Mouse (Mus musculus) layer of hippocampus, adult 9-10 months (tissue): Measurements from ENCODE around the gene Elavl3.

ENCODE experiments used
- DNase-seq: peaks from one replicate; pipeline ENCODE4 v3.0.0; 2022; ENCODE audit warnings: low spot score

Gene Elavl3

DNA sequence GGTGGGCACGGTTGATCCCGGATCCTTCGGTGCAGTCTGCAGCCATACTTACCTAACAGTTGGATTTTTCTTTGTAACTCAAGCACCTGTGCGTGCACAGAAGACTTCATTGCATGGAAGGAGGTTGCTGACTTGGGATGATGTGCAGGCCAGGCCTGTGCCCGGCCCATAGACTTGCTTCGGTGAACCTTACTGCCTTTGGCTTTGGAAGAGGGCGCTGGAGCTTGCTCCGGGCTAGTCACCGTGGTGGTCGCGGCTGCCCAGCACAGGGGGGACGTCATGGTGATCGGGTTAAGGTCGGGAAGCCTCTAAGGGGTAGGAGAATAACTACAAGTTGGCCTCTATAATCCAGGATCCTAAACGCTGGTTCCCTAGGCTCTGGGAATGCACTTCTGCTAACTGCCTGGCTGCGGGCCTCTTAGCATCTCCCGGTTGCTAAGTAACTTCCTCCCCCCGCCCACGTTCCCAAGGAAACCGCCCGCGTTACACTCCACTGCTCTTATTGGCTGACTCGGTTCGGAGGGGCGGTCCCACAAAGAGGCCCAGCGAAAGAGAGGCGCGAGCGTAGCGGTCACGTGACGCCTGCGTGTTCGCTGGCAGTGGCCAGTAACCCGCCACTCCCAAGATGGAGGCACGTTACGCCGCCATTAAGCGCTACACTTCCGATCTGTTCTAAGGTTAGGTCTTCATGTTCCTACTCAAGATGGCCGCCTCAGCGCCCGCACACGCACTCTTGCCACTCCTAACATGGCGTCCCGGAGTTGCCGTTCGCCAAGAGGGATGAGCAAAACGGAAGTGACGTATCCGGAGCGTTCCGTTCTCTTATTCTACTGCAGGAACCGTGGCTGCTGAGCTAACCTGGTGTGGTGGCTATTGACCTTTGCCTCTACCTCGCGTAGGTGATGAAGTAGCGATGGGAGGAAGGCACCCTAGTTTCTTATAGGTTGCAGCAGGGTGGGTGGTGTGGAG is 49.3 kb downstream of the Elavl3 start, which contains the start of the genes Ccdc151 and Prkcsh:
TSS of gene Ccdc151 (minus strand) at position 441 of the 969 bp plus-strand sequence.
TSS of gene Prkcsh (plus strand) at position 613 of the 969 bp plus-strand sequence.
- peak; percentile 98 for DNase-seq

GRCm38 (mm10) chr9:22001633-22002032 is 50.2 kb downstream of the Elavl3 start:
- DNase-seq, result no peak

GRCm38 (mm10) chr9:22000296-22000695 is 51.5 kb downstream of the Elavl3 start:
- DNase-seq, result no peak

DNA sequence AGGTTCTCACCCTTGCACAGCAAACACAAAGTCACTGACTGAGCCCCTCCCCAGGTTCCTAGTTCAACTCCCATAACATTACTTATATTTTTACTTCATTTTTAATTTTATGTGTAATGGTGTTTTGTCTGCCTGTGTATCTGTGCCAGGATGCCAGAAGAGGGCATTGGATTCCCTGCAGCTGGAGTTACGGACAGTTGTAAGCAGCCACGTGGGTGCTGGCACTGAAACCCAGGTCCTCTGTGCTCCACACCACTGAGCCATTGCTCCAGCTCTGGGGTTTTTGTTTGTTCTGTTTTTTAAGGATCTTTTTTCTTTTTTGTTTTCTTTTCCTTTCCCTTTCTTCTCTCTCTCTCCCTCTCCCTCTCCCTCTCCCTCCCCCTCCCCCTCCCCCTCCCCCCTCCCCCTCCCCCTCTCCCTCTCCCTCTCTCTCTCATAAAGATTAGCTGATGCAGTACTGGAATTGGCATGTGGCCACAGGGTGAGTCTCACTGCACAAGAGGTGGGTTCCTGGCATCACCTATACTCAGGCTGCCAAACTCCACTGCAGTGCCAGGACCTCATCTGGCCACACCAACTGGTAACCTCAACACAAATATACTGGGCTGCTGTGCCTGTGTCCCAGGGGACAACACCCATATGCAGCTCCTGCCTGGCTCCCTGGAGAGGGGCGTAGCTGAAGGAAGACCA is 55.5 kb downstream of the Elavl3 start:
- DNase-seq, result no peak

DNA sequence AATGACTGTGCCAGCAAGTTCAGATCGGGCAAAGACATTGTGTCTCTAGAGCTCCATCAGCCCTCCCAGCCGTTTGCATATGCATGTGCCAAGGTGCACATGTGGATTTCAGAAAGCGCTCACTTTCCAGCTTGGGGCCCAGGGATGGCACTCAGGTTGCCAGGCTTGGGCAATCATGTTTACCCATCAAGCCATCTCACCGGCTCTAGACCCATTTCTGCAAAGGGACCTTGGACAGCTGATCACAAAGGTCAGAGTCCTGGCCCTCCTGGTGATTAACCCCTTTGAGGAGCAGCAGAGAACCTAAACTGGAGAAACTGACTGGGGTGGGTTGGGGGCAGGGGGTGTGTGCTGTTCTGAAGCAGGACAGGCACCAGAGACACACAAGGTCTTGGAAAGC is 59.6 kb downstream of the Elavl3 start:
- no peak for DNase-seq

GRCm38 (mm10) chr9:21989230-21990110 is 62.4 kb downstream of the Elavl3 start, which contains the start of gene Rgl3:
TSS of gene Rgl3 (minus strand) at chr9:21989446.
- no peak for DNase-seq

- DNase-seq, result no peak
Measured at GRCm38 (mm10) chr9:21988421-21989101, 63.3 kb downstream of the Elavl3 start.

- DNase-seq, result no peak
Measured at GRCm38 (mm10) chr9:21987592-21988342, 64.1 kb downstream of the Elavl3 start.

DNA sequence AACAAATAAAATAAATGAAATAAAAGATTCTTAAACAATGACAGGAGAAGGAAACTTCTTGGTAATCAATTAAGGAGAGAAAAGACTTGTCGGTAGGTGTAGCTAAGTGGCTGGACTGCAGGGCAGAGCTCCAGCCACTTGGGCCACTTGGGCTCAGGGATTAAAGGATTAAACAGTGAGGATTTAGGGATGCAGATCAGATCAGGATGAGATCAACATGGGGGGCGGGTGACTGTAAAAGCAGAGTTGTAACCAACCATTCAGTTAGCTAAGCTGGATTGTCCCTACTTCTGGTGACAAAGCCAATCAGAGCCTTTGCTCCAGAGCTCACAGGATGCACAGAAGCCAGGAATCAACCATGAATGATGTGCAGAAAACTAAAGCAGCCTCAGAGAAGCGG is 67.9 kb downstream of the Elavl3 start:
- DNase-seq, result no peak

GRCm38 (mm10) chr9:21978398-21979128 is 73.3 kb downstream of the Elavl3 start:
- DNase-seq, result no peak

DNA sequence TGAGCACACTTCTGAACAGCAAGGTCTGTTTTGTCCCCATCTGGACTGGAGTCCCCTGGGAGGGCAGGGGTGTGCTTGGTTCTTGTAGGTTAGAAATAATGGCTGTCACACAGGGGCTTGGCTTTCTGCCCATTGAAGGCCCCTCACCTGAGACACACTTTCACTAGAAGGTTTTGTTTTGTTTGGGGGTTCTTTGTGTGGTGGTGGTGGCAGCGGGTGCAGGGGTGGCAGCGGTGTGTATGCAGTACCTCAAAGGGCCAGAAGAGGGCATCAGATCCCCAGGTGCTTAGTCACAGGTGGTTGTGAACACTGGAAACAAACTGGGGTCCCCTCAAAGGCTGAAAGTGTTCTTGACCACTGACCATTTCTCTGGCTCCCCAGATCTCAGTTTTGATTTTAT is 73.9 kb downstream of the Elavl3 start:
- no peak for DNase-seq

DNA sequence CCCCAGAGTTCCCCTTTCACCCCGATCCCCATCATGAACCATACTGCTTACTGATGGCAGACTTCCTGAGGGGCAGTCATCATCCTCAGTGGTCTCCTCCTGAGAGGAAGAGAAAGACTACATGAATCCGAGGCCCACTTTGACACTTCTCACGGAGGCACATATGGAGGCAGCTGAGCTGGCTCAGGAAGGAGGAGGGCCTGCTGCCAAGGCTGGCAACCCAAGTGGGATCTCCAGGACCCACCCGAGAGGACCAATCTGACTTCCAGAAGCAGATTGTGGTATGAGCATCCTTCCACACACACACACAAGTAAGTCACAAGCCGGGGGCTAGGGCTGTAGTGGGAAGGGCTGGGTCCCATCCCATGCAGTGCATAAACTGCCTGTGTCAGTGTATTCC is 74.5 kb downstream of the Elavl3 start:
- no peak for DNase-seq

- no peak for DNase-seq
Measured at GRCm38 (mm10) chr9:21976626-21977175, 75.1 kb downstream of the Elavl3 start.

DNA sequence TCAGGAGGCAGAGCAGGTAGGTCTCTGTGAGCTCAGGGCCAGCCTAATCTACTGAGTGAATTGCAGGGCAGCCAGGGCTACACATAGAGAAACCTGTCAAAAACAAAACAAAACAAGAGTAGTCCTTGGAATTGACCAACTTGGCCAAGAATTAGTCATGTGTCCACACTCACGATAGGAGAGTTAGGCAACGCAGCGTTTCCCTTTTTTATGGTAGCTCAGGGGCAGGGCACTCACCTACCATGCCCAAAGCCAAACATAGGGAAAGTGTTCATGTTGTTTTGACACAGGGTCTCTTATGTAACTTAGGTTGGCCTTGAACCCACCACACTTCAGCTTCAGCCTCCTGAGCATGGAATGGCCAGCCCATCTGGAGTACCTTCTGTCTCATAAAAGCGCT is 82.5 kb downstream of the Elavl3 start:
- DNase-seq, result no peak

- no peak for DNase-seq
Measured at GRCm38 (mm10) chr9:21968883-21969282, 82.9 kb downstream of the Elavl3 start.
